ENCODE assay signal across 15 mouse cellular contexts in genomic region chr3:34654781-34655180, GRCm38 (mm10). TPM values are rescaled to one million over a fixed set of nuclear protein-coding genes. Genes with fewer than 3 reads are reported as not detected.
A peak's percentile ranks its signal among the peaks of the same experiment; 100 is the strongest.
DNase-seq lines count a peak whose midpoint lies in the region; ATAC-seq and TF ChIP-seq lines count a peak whose summit lies in the region.
"Had no signal": no experiment of that assay in that cellular context is flagged by ENCODE, and none has a peak within 500 bp of the region (broad histone marks: within the 10 kb centered on the region; RNA-seq: fewer than 3 reads in every experiment).

No protein-coding gene starts in this region.

- DNase-seq in embryonic facial prominence, embryonic 10.5 days (ENCODE audit: low spot score), result no peak
- no peak for DNase-seq in hindbrain, embryonic 10.5 days (ENCODE audit: low spot score)
- DNase-seq in heart, postnatal 14 days, result no peak
- DNase-seq in gastrocnemius, adult 2 months, result no peak
- DNase-seq in cerebellum, adult 11-12 months, result no peak
- DNase-seq: adrenal gland, postnatal 36 days; cerebellum, adult 2 months; heart, adult 18-20 months had no signal

- peak overlapping the region; percentile 46 for H3K4me2 ChIP-seq in midbrain, embryonic 15.5 days
- H3K4me2 ChIP-seq: liver, embryonic 15.5 days had no signal

- peaks cover 60% of the 10 kb centered on the region for H3K36me3 ChIP-seq in ES-Bruce4 (ENCODE audit: control insufficient read depth, insufficient read depth, low read length, poor library complexity, severe bottlenecking)
- peaks cover 5% of the 10 kb centered on the region; the same call in 1 of the 2 replicates for H3K36me3 ChIP-seq in embryonic facial prominence, embryonic 10.5 days (replicated peaks)
- peaks cover 25% of the 10 kb centered on the region for H3K36me3 ChIP-seq in hindbrain, embryonic 10.5 days
- no peaks in the 10 kb centered on the region for H3K36me3 ChIP-seq in midbrain, embryonic 15.5 days (replicated peaks)
- H3K36me3 ChIP-seq: liver, embryonic 15.5 days had no signal

- H3K4me3 ChIP-seq in ES-Bruce4 (ENCODE audit: low read depth, low read length), result peak overlapping the region; percentile 57
- H3K4me3 ChIP-seq in embryonic facial prominence, embryonic 10.5 days, result peak overlapping the region; percentile 72
- H3K4me3 ChIP-seq in hindbrain, embryonic 10.5 days, result peak overlapping the region; percentile 68
- H3K4me3 ChIP-seq in midbrain, embryonic 15.5 days, result peak overlapping the region; percentile 35
- no peak overlapping the region for H3K4me3 ChIP-seq in gastrocnemius, adult 2 months
- H3K4me3 ChIP-seq: liver, embryonic 15.5 days; megakaryocyte, embryonic 14.5 days had no signal

- intact Hi-C loops in heart, postnatal 14 days (cut with DNase I), result no loop called here
- intact Hi-C loops in gastrocnemius, adult 2 months (cut with DNase I), result no loop called here

- WGBS in embryonic facial prominence, embryonic 10.5 days, result 25% methylated on average over 6 of the region's 6 CpGs
- WGBS in hindbrain, embryonic 10.5 days, result 9% methylated on average over 6 of the region's 6 CpGs
- 13% methylated on average over 6 of the region's 6 CpGs for WGBS in midbrain, embryonic 15.5 days

- ATAC-seq in midbrain, embryonic 15.5 days (replicated peaks), result no peak
- ATAC-seq in frontal cortex, adult (ENCODE audit: low TSS enrichment), result no peak

- H3K4me1 ChIP-seq in ES-Bruce4 (ENCODE audit: control insufficient read depth, insufficient read depth, low read length), result peaks cover 2% of the 10 kb centered on the region
- peaks cover 42% of the 10 kb centered on the region for H3K4me1 ChIP-seq in embryonic facial prominence, embryonic 10.5 days
- peaks cover 53% of the 10 kb centered on the region for H3K4me1 ChIP-seq in hindbrain, embryonic 10.5 days (replicated peaks)
- peaks cover 22% of the 10 kb centered on the region for H3K4me1 ChIP-seq in midbrain, embryonic 15.5 days

- H3K27me3 ChIP-seq in ES-Bruce4 (ENCODE audit: control insufficient read depth, insufficient read depth, low read length, poor library complexity, severe bottlenecking), result no peaks in the 10 kb centered on the region
- peaks cover 90% of the 10 kb centered on the region for H3K27me3 ChIP-seq in embryonic facial prominence, embryonic 10.5 days (replicated peaks; ENCODE audit: low read depth, poor library complexity, severe bottlenecking)
- peaks cover 48% of the 10 kb centered on the region for H3K27me3 ChIP-seq in hindbrain, embryonic 10.5 days (ENCODE audit: insufficient read depth, poor library complexity, severe bottlenecking)
- peaks cover 17% of the 10 kb centered on the region; the same call in 1 of the 2 replicates for H3K27me3 ChIP-seq in midbrain, embryonic 15.5 days (replicated peaks)

- TF ChIP-seq EP300 in ES-Bruce4 (IDR thresholded peaks at IDR 0.05; ENCODE audit: insufficient read depth, low read depth, low read length), result no peak

- no peaks in the 10 kb centered on the region for H3K9me3 ChIP-seq in ES-Bruce4 (replicated peaks; ENCODE audit: control insufficient read depth, insufficient read depth, low read length, poor library complexity, severe bottlenecking)
- H3K9me3 ChIP-seq in embryonic facial prominence, embryonic 10.5 days, result no peaks in the 10 kb centered on the region
- H3K9me3 ChIP-seq in hindbrain, embryonic 10.5 days, result no peaks in the 10 kb centered on the region
- H3K9me3 ChIP-seq in midbrain, embryonic 15.5 days, result no peaks in the 10 kb centered on the region
- H3K9me3 ChIP-seq: liver, embryonic 15.5 days had no signal

- H3K27ac ChIP-seq in ES-Bruce4 (ENCODE audit: insufficient read depth, low read length), result peak overlapping the region; percentile 61
- peak overlapping the region; percentile 93 for H3K27ac ChIP-seq in embryonic facial prominence, embryonic 10.5 days (replicated peaks)
- H3K27ac ChIP-seq in hindbrain, embryonic 10.5 days, result peak overlapping the region; percentile 93
- H3K27ac ChIP-seq in midbrain, embryonic 15.5 days, result peak overlapping the region; percentile 66
- H3K27ac ChIP-seq in gastrocnemius, adult 2 months, result no peak overlapping the region
- H3K27ac ChIP-seq: kidney, postnatal 0 days; liver, embryonic 15.5 days had no signal

- TF ChIP-seq POLR2A in ES-Bruce4 (IDR thresholded peaks at IDR 0.05; ENCODE audit: insufficient read depth, low read length), result no peak

- no peak for TF ChIP-seq CTCF in ES-Bruce4 (IDR thresholded peaks at IDR 0.05; ENCODE audit: low read depth, low read length)
- TF ChIP-seq CTCF in gastrocnemius, adult 2 months (IDR thresholded peaks at IDR 0.05), result no peak

- H3K9ac ChIP-seq in ES-Bruce4 (ENCODE audit: low read depth, poor library complexity, severe bottlenecking), result peak overlapping the region; percentile 73
- H3K9ac ChIP-seq in midbrain, embryonic 15.5 days, result peak overlapping the region; percentile 29
- H3K9ac ChIP-seq: liver, embryonic 15.5 days had no signal

RNA-seq across cellular contexts. Expression of gene Sox2, which starts 4.6 kb away (rescaled TPM):
- 400 and 407 TPM in 2 replicates for polyA plus RNA-seq in ES-Bruce4 (2011; ENCODE audit: insufficient read depth, insufficient read length, low read depth, missing spikeins)
- polyA plus RNA-seq in embryonic facial prominence, embryonic 10.5 days (2016; fragmentation: Nextera tagmentation; extraction: Ambion mirVana), result 12.2 and 16.1 TPM in 2 replicates
- polyA plus RNA-seq in hindbrain, embryonic 10.5 days (2016; fragmentation: Nextera tagmentation; extraction: Ambion mirVana), result 23.4 and 24.2 TPM in 2 replicates
- 20.7 and 23.2 TPM in 2 replicates for polyA plus RNA-seq in midbrain, embryonic 15.5 days (2015; fragmentation: Nextera tagmentation; extraction: Ambion mirVana)
- total RNA-seq in heart, postnatal 14 days (2021), result under 1 TPM in 1 of 2 experiments, not detected in 1; 0.22 TPM
- total RNA-seq in gastrocnemius, adult 2 months (2021), result not detected
- total RNA-seq: hematopoietic stem cell, adult 5-6 weeks had no signal
- polyA plus RNA-seq: kidney, postnatal 0 days; liver, embryonic 15.5 days had no signal

Comparison
In these comparisons a context has a peak if more than half of its experiments do, and no peak if none do; other contexts are left out.
1. RNA of gene Sox2, which starts 4.6 kb away (polyA plus RNA-seq): 400 to 407 TPM in ES-Bruce4; 23.4 to 24.2 TPM in hindbrain, embryonic 10.5 days, 20.7 to 23.2 TPM in midbrain, embryonic 15.5 days and 12.2 to 16.1 TPM in embryonic facial prominence, embryonic 10.5 days; every median in the first group is over 10 times any median in the second.